Mouse (Mus musculus): Measurements from ENCODE around the gene Atg5.

DNA sequence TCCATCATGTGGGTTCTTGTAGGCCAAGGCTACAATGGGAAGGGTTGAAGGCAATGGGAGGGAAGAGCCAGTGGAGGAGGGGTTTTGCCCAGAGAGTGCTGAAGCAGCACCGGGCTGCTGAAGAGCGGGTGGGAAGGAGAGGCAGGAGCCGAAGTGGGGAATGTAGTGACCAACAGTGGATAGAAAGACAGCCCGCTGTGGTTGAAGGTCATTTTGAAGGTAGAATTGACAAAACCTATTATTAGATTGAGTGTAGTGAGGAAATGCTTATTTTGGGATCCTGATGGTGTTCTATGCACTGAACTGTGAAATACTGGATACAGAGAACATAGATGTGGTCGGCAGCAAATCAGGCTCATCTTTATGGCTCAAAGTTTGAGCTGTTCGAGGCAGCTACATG lies 38.1 kb downstream of the Atg5 start:
- TF ChIP-seq POLR2A (IDR thresholded peaks at IDR 0.05; ENCODE audit: control insufficient read depth, extremely low read depth, insufficient read depth, low read length, poor library complexity) (no peak), CTCF (IDR thresholded peaks at IDR 0.05; ENCODE audit: borderline replicate concordance, control insufficient read depth, extremely low read depth, insufficient read depth, low read length, poor library complexity) (no peak)

Data from thymus, adult 2 months (tissue).